Mouse (Mus musculus) embryonic facial prominence, embryonic 14.5 days (tissue): ENCODE measurements around the gene Fmnl3. TPM values are rescaled to one million over a fixed set of nuclear protein-coding genes. Genes with fewer than 3 reads are reported as not detected.

ENCODE experiments used
- ATAC-seq: fragments of 200-750 bp; cut with Nextera tagmentation; 2 replicates; pipeline ENCODE4 v1.8.0; 2017; ENCODE audit warnings: low read depth, moderate number of reproducible peaks, moderate TSS enrichment
- DNase-seq: peaks from one replicate; pipeline ENCODE4 v3.0.0-alpha.2; 2015; ENCODE audit warnings: low spot score
- H3K27ac ChIP-seq: fragments of 300-500 bp; sonication (generic); replicated peaks from 2 replicates; pipeline ENCODE4 v1.5.1; 2014; ENCODE audit warnings: low read depth, mild to moderate bottlenecking, low read length, moderate library complexity
- H3K27me3 ChIP-seq: fragments of 300-500 bp; sonication (generic); replicated peaks from 2 replicates; pipeline ENCODE4 v1.6.1; 2014; ENCODE audit warnings: low read length; ENCODE audit not compliant: control insufficient read depth, insufficient read depth
- H3K36me3 ChIP-seq: fragments of 300-500 bp; sonication (generic); 2 replicates; pipeline ENCODE4 v1.6.1; 2014; ENCODE audit warnings: low read length, mixed read lengths; ENCODE audit not compliant: control insufficient read depth, insufficient read depth
- H3K4me1 ChIP-seq: fragments of 300-500 bp; sonication (generic); 2 replicates; pipeline ENCODE4 v1.6.1; 2014; ENCODE audit warnings: antibody characterized with exemption, low read length; ENCODE audit not compliant: control insufficient read depth, insufficient read depth
- H3K4me2 ChIP-seq: fragments of 300-500 bp; sonication (generic); 2 replicates; pipeline ENCODE4 v1.6.1; 2014; ENCODE audit warnings: low read depth, mild to moderate bottlenecking, low read length, moderate library complexity, mixed read lengths
- H3K4me3 ChIP-seq: fragments of 300-500 bp; sonication (generic); 2 replicates; pipeline ENCODE4 v1.5.1; 2014; ENCODE audit warnings: low read depth, mild to moderate bottlenecking, low read length
- H3K9ac ChIP-seq: fragments of 300-500 bp; sonication (generic); 2 replicates; pipeline ENCODE4 v1.6.1; 2014; ENCODE audit warnings: low read depth, mild to moderate bottlenecking, low read length, moderate library complexity, mixed read lengths
- H3K9me3 ChIP-seq: fragments of 300-500 bp; sonication (generic); 2 replicates; pipeline ENCODE4 v1.6.1; 2016; ENCODE audit warnings: low read length; ENCODE audit not compliant: control insufficient read depth
- WGBS: fragments of 180-500 bp; shearing (Covaris S2); extraction: QIAGEN DNeasy Blood & Tissue Kit; methylation state at CpG from one replicate; pipeline ENCODE4 v1.1.7; 2014; 5-methylcytosine and 5-hydroxymethylcytosine counted together
- polyA plus RNA-seq: library from polyadenylated mRNA; unstranded; fragments of >200 nt; fragmentation: Nextera tagmentation; extraction: Ambion mirVana; gene quantifications from 2 replicates; pipeline ENCODE4 v1.2.1, GENCODE M21; 2014

Fmnl3 gene
- polyA plus RNA-seq, 1 experiment from 2014 or later, result 18.5 TPM

- Histone ChIP-seq H3K9ac (no peak overlapping the region), H3K27ac (no peak overlapping the region), H3K4me1 (no peaks in the 10 kb centered on the region), H3K36me3 (peaks cover 98% of the 10 kb centered on the region), H3K27me3 (no peaks in the 10 kb centered on the region), H3K4me3 (no peak overlapping the region), H3K9me3 (no peaks in the 10 kb centered on the region), H3K4me2 (no peak overlapping the region)
- DNase-seq, result no peak
- ATAC-seq, result no peak
- 80% methylated on average over 9 of the region's 9 CpGs for WGBS
These were observed 49.3 kb downstream of the Fmnl3 start for GRCm38 (mm10) chr15:99320978-99321377.

- H3K27me3 ChIP-seq, result no peaks in the 10 kb centered on the region
- H3K27ac ChIP-seq, result peak overlapping the region; percentile 48
- H3K4me3 ChIP-seq, result no peak overlapping the region
- H3K4me2 ChIP-seq, result no peak overlapping the region
- ATAC-seq (no peak), DNase-seq (no peak)
- H3K9me3 ChIP-seq, result no peaks in the 10 kb centered on the region
- H3K9ac ChIP-seq, result no peak overlapping the region
- peaks cover 99% of the 10 kb centered on the region for H3K36me3 ChIP-seq
- H3K4me1 ChIP-seq, result no peaks in the 10 kb centered on the region
- 85% methylated on average over 10 of the region's 10 CpGs for WGBS
These were observed 50.1 kb downstream of the Fmnl3 start for GRCm38 (mm10) chr15:99320168-99320674.

- 62% methylated on average over 3 of the region's 3 CpGs for WGBS
- H3K27me3 ChIP-seq, result no peaks in the 10 kb centered on the region
- no peaks in the 10 kb centered on the region for H3K4me1 ChIP-seq
- peaks cover 99% of the 10 kb centered on the region for H3K36me3 ChIP-seq
- H3K9me3 ChIP-seq, result no peaks in the 10 kb centered on the region
- peak overlapping the region; percentile 48; the same call in 1 of the 2 replicates for H3K27ac ChIP-seq
- H3K4me3 ChIP-seq, result no peak overlapping the region
- no peak for DNase-seq
- no peak overlapping the region for H3K4me2 ChIP-seq
- 0 out of 2 replicates have a peak overlapping the region, but pooled peaks have one; percentile 4 for H3K9ac ChIP-seq
- no peak for ATAC-seq
These were observed 50.8 kb downstream of the Fmnl3 start for GRCm38 (mm10) chr15:99319411-99319871.

GRCm38 (mm10) chr15:99318861-99319410 lies 51.3 kb downstream of the Fmnl3 start:
- H3K9me3 ChIP-seq, result no peaks in the 10 kb centered on the region
- H3K27ac ChIP-seq, result peak overlapping the region; percentile 48; the same call in 1 of the 2 replicates
- H3K36me3 ChIP-seq, result peaks cover 99% of the 10 kb centered on the region
- no peak for DNase-seq
- H3K9ac ChIP-seq, result no peak overlapping the region
- H3K4me2 ChIP-seq, result no peak overlapping the region
- H3K27me3 ChIP-seq, result no peaks in the 10 kb centered on the region
- no peaks in the 10 kb centered on the region for H3K4me1 ChIP-seq
- no peak for ATAC-seq
- 83% methylated on average over 14 of the region's 14 CpGs for WGBS
- H3K4me3 ChIP-seq, result no peak overlapping the region

GRCm38 (mm10) chr15:99318071-99318470 lies 52.2 kb downstream of the Fmnl3 start:
- peaks cover 99% of the 10 kb centered on the region for H3K36me3 ChIP-seq
- DNase-seq, result no peak
- H3K4me3 ChIP-seq, result no peak overlapping the region
- WGBS, result 82% methylated on average over 6 of the region's 6 CpGs
- no peak overlapping the region for H3K4me2 ChIP-seq
- peak overlapping the region; percentile 46; the same call in 1 of the 2 replicates for H3K27ac ChIP-seq
- no peaks in the 10 kb centered on the region for H3K4me1 ChIP-seq
- no peak for ATAC-seq
- no peaks in the 10 kb centered on the region for H3K9me3 ChIP-seq
- H3K27me3 ChIP-seq, result no peaks in the 10 kb centered on the region
- no peak overlapping the region for H3K9ac ChIP-seq

GRCm38 (mm10) chr15:99317267-99317651 lies 53.0 kb downstream of the Fmnl3 start:
- ATAC-seq, result no peak
- 71% methylated on average over 2 of the region's 2 CpGs for WGBS
- Histone ChIP-seq H3K9me3 (no peaks in the 10 kb centered on the region), H3K9ac (no peak overlapping the region), H3K4me2 (no peak overlapping the region), H3K36me3 (peaks cover 98% of the 10 kb centered on the region), H3K4me1 (no peaks in the 10 kb centered on the region), H3K4me3 (no peak overlapping the region), H3K27me3 (no peaks in the 10 kb centered on the region), H3K27ac (peak overlapping the region; percentile 46; the same call in 1 of the 2 replicates)
- no peak for DNase-seq

- Histone ChIP-seq H3K36me3 (peaks cover 98% of the 10 kb centered on the region), H3K27me3 (no peaks in the 10 kb centered on the region), H3K4me3 (no peak overlapping the region), H3K9ac (0 out of 2 replicates have a peak overlapping the region, but pooled peaks have one; percentile 17), H3K27ac (peak overlapping the region; percentile 46; the same call in 1 of the 2 replicates), H3K9me3 (no peaks in the 10 kb centered on the region), H3K4me1 (no peaks in the 10 kb centered on the region), H3K4me2 (no peak overlapping the region)
- WGBS, result 75% methylated on average over 16 of the region's 16 CpGs
- DNase-seq (peak; percentile 85), ATAC-seq (peak; percentile 42)
These were observed 53.7 kb downstream of the Fmnl3 start for GRCm38 (mm10) chr15:99316314-99317266.

- no peaks in the 10 kb centered on the region for H3K27me3 ChIP-seq
- no peaks in the 10 kb centered on the region for H3K9me3 ChIP-seq
- no peaks in the 10 kb centered on the region for H3K4me1 ChIP-seq
- peaks cover 96% of the 10 kb centered on the region for H3K36me3 ChIP-seq
- H3K9ac ChIP-seq, result no peak overlapping the region
- 82% methylated on average over 12 of the region's 16 CpGs for WGBS
- H3K4me2 ChIP-seq, result no peak overlapping the region
- no peak overlapping the region for H3K27ac ChIP-seq
- DNase-seq (no peak), ATAC-seq (no peak)
- H3K4me3 ChIP-seq, result no peak overlapping the region
These were observed 55.4 kb downstream of the Fmnl3 start for GRCm38 (mm10) chr15:99314891-99315290.
